Mouse (Mus musculus): Measurements from ENCODE around the gene Dusp3. TPM values are rescaled to one million over a fixed set of nuclear protein-coding genes. Genes with fewer than 3 reads are reported as not detected.

The Dusp3 gene
- polyA plus RNA-seq, 1 experiment: 19.7 TPM

- peak overlapping the region; percentile 28 for H3K4me3 ChIP-seq (ENCODE audit: control insufficient read depth, insufficient read depth, low read length)
- H3K27me3 ChIP-seq (ENCODE audit: control insufficient read depth, insufficient read depth, low read length): peaks cover 2% of the 10 kb centered on the region; the same call in 1 of the 2 replicates
- H3K36me3 ChIP-seq (ENCODE audit: control insufficient read depth, insufficient read depth, low read length): no peaks in the 10 kb centered on the region
- WGBS: 11% methylated on average over 23 of the region's 23 CpGs
- DNase-seq: no peak
- TF ChIP-seq CTCF (IDR thresholded peaks at IDR 0.05; ENCODE audit: borderline replicate concordance, control insufficient read depth, extremely low read depth, insufficient read depth, low read length, poor library complexity) (no peak), POLR2A (IDR thresholded peaks at IDR 0.05; ENCODE audit: control insufficient read depth, extremely low read depth, insufficient read depth, low read length, poor library complexity) (no peak)
- H3K4me1 ChIP-seq (replicated peaks; ENCODE audit: control insufficient read depth, insufficient read depth, low read length): peaks cover 3% of the 10 kb centered on the region; the same call in 1 of the 2 replicates
- H3K27ac ChIP-seq (ENCODE audit: control insufficient read depth, insufficient read depth, low read length): no peak overlapping the region
Observed at GRCm38 (mm10) chr11:102025991-102026660, 39.3 kb upstream of the Dusp3 start.

GRCm38 (mm10) chr11:102025354-102025753, 38.5 kb upstream of the Dusp3 start:
- peaks cover 3% of the 10 kb centered on the region; the same call in 1 of the 2 replicates for H3K4me1 ChIP-seq (replicated peaks; ENCODE audit: control insufficient read depth, insufficient read depth, low read length)
- TF ChIP-seq CTCF (IDR thresholded peaks at IDR 0.05; ENCODE audit: borderline replicate concordance, control insufficient read depth, extremely low read depth, insufficient read depth, low read length, poor library complexity) (no peak), POLR2A (IDR thresholded peaks at IDR 0.05; ENCODE audit: control insufficient read depth, extremely low read depth, insufficient read depth, low read length, poor library complexity) (no peak)
- peaks cover 2% of the 10 kb centered on the region; the same call in 1 of the 2 replicates for H3K27me3 ChIP-seq (ENCODE audit: control insufficient read depth, insufficient read depth, low read length)
- no peak overlapping the region for H3K27ac ChIP-seq (ENCODE audit: control insufficient read depth, insufficient read depth, low read length)
- no peaks in the 10 kb centered on the region for H3K36me3 ChIP-seq (ENCODE audit: control insufficient read depth, insufficient read depth, low read length)
- no peak overlapping the region for H3K4me3 ChIP-seq (ENCODE audit: control insufficient read depth, insufficient read depth, low read length)
- 78% methylated on average over 7 of the region's 7 CpGs for WGBS
- no peak for DNase-seq

- peaks cover 2% of the 10 kb centered on the region; the same call in 1 of the 2 replicates for H3K27me3 ChIP-seq (ENCODE audit: control insufficient read depth, insufficient read depth, low read length)
- no peak for TF ChIP-seq POLR2A (IDR thresholded peaks at IDR 0.05; ENCODE audit: control insufficient read depth, extremely low read depth, insufficient read depth, low read length, poor library complexity)
- TF ChIP-seq CTCF (IDR thresholded peaks at IDR 0.05; ENCODE audit: borderline replicate concordance, control insufficient read depth, extremely low read depth, insufficient read depth, low read length, poor library complexity): no peak
- no peak overlapping the region for H3K4me3 ChIP-seq (ENCODE audit: control insufficient read depth, insufficient read depth, low read length)
- peaks cover 3% of the 10 kb centered on the region; the same call in 1 of the 2 replicates for H3K4me1 ChIP-seq (replicated peaks; ENCODE audit: control insufficient read depth, insufficient read depth, low read length)
- WGBS: 92% methylated on average over 4 of the region's 4 CpGs
- no peak overlapping the region for H3K27ac ChIP-seq (ENCODE audit: control insufficient read depth, insufficient read depth, low read length)
- no peaks in the 10 kb centered on the region for H3K36me3 ChIP-seq (ENCODE audit: control insufficient read depth, insufficient read depth, low read length)
- DNase-seq: no peak
Observed at GRCm38 (mm10) chr11:102024875-102025274, 38.1 kb upstream of the Dusp3 start.

- peaks cover 2% of the 10 kb centered on the region; the same call in 1 of the 2 replicates for H3K27me3 ChIP-seq (ENCODE audit: control insufficient read depth, insufficient read depth, low read length)
- no peak overlapping the region for H3K27ac ChIP-seq (ENCODE audit: control insufficient read depth, insufficient read depth, low read length)
- WGBS: 92% methylated on average over 6 of the region's 6 CpGs
Observed at GRCm38 (mm10) chr11:102024084-102024758, 37.4 kb upstream of the Dusp3 start.

GRCm38 (mm10) chr11:102023406-102023805, 36.6 kb upstream of the Dusp3 start:
- Histone ChIP-seq H3K27me3 (ENCODE audit: control insufficient read depth, insufficient read depth, low read length) (peaks cover 2% of the 10 kb centered on the region; the same call in 1 of the 2 replicates), H3K4me1 (replicated peaks; ENCODE audit: control insufficient read depth, insufficient read depth, low read length) (peaks cover 3% of the 10 kb centered on the region; the same call in 1 of the 2 replicates), H3K4me3 (ENCODE audit: control insufficient read depth, insufficient read depth, low read length) (no peak overlapping the region), H3K27ac (ENCODE audit: control insufficient read depth, insufficient read depth, low read length) (no peak overlapping the region), H3K36me3 (ENCODE audit: control insufficient read depth, insufficient read depth, low read length) (no peaks in the 10 kb centered on the region)
- no peak for TF ChIP-seq CTCF (IDR thresholded peaks at IDR 0.05; ENCODE audit: borderline replicate concordance, control insufficient read depth, extremely low read depth, insufficient read depth, low read length, poor library complexity)
- TF ChIP-seq POLR2A (IDR thresholded peaks at IDR 0.05; ENCODE audit: control insufficient read depth, extremely low read depth, insufficient read depth, low read length, poor library complexity): no peak
- 95% methylated on average over 13 of the region's 13 CpGs for WGBS
- no peak for DNase-seq

More at GRCm38 (mm10) chr11:102024084-102024758, 37.4 kb upstream of the Dusp3 start:
- Histone ChIP-seq H3K36me3 (ENCODE audit: control insufficient read depth, insufficient read depth, low read length) (no peaks in the 10 kb centered on the region), H3K4me1 (replicated peaks; ENCODE audit: control insufficient read depth, insufficient read depth, low read length) (peaks cover 3% of the 10 kb centered on the region; the same call in 1 of the 2 replicates), H3K4me3 (ENCODE audit: control insufficient read depth, insufficient read depth, low read length) (no peak overlapping the region)
- TF ChIP-seq POLR2A (IDR thresholded peaks at IDR 0.05; ENCODE audit: control insufficient read depth, extremely low read depth, insufficient read depth, low read length, poor library complexity): no peak
- no peak for TF ChIP-seq CTCF (IDR thresholded peaks at IDR 0.05; ENCODE audit: borderline replicate concordance, control insufficient read depth, extremely low read depth, insufficient read depth, low read length, poor library complexity)
- no peak for DNase-seq

GRCm38 (mm10) chr11:102021196-102021595, 34.4 kb upstream of the Dusp3 start:
- Histone ChIP-seq H3K27ac (ENCODE audit: control insufficient read depth, insufficient read depth, low read length) (no peak overlapping the region), H3K4me1 (replicated peaks; ENCODE audit: control insufficient read depth, insufficient read depth, low read length) (peaks cover under 1% of the 10 kb centered on the region; the same call in 1 of the 2 replicates), H3K36me3 (ENCODE audit: control insufficient read depth, insufficient read depth, low read length) (no peaks in the 10 kb centered on the region), H3K27me3 (ENCODE audit: control insufficient read depth, insufficient read depth, low read length) (no peaks in the 10 kb centered on the region), H3K4me3 (ENCODE audit: control insufficient read depth, insufficient read depth, low read length) (no peak overlapping the region)
- WGBS: 84% methylated on average over 5 of the region's 5 CpGs
- TF ChIP-seq POLR2A (IDR thresholded peaks at IDR 0.05; ENCODE audit: control insufficient read depth, extremely low read depth, insufficient read depth, low read length, poor library complexity) (no peak), CTCF (IDR thresholded peaks at IDR 0.05; ENCODE audit: borderline replicate concordance, control insufficient read depth, extremely low read depth, insufficient read depth, low read length, poor library complexity) (no peak)
- no peak for DNase-seq
